Mouse (Mus musculus): ENCODE measurements around the gene Pbx1. TPM values are rescaled to one million over a fixed set of nuclear protein-coding genes. Genes with fewer than 3 reads are reported as not detected.

The Pbx1 gene
- polyA plus RNA-seq, 1 experiment, result 141 TPM

- no peak; the same call in 1 of the 2 replicates for TF ChIP-seq POLR2A (IDR thresholded peaks at IDR 0.05; ENCODE audit: borderline replicate concordance, extremely low read depth, insufficient read depth, insufficient read length, poor library complexity, severe bottlenecking)
- TF ChIP-seq CTCF (IDR thresholded peaks at IDR 0.05; ENCODE audit: borderline replicate concordance, extremely low read depth, insufficient read depth, insufficient read length), result no peak
- DNase-seq (ENCODE audit: low read depth), result peak; percentile 100
Observed at GRCm38 (mm10) chr1:168432281-168432725, 233 bp upstream of the Pbx1 start.

GRCm38 (mm10) chr1:168431711-168432231, 299 bp downstream of the Pbx1 start:
- no peak for DNase-seq (ENCODE audit: low read depth)
- TF ChIP-seq POLR2A (IDR thresholded peaks at IDR 0.05; ENCODE audit: borderline replicate concordance, extremely low read depth, insufficient read depth, insufficient read length, poor library complexity, severe bottlenecking) (peak; percentile 80; the same call in 1 of the 2 replicates), CTCF (IDR thresholded peaks at IDR 0.05; ENCODE audit: borderline replicate concordance, extremely low read depth, insufficient read depth, insufficient read length) (no peak)

- DNase-seq (ENCODE audit: low read depth), result peak; percentile 58
- TF ChIP-seq POLR2A (IDR thresholded peaks at IDR 0.05; ENCODE audit: borderline replicate concordance, extremely low read depth, insufficient read depth, insufficient read length, poor library complexity, severe bottlenecking), result no peak
- no peak for TF ChIP-seq CTCF (IDR thresholded peaks at IDR 0.05; ENCODE audit: borderline replicate concordance, extremely low read depth, insufficient read depth, insufficient read length)
Observed at GRCm38 (mm10) chr1:168430868-168431710, 981 bp downstream of the Pbx1 start.

- TF ChIP-seq CTCF (IDR thresholded peaks at IDR 0.05; ENCODE audit: borderline replicate concordance, extremely low read depth, insufficient read depth, insufficient read length) (no peak), POLR2A (IDR thresholded peaks at IDR 0.05; ENCODE audit: borderline replicate concordance, extremely low read depth, insufficient read depth, insufficient read length, poor library complexity, severe bottlenecking) (no peak)
- DNase-seq (ENCODE audit: low read depth), result no peak
Observed at GRCm38 (mm10) chr1:168429856-168430644, 2.0 kb downstream of the Pbx1 start.

- TF ChIP-seq POLR2A (IDR thresholded peaks at IDR 0.05; ENCODE audit: borderline replicate concordance, extremely low read depth, insufficient read depth, insufficient read length, poor library complexity, severe bottlenecking), result no peak
- TF ChIP-seq CTCF (IDR thresholded peaks at IDR 0.05; ENCODE audit: borderline replicate concordance, extremely low read depth, insufficient read depth, insufficient read length), result no peak
- DNase-seq (ENCODE audit: low read depth), result peak; percentile 84
Observed at GRCm38 (mm10) chr1:168429406-168429805, 2.7 kb downstream of the Pbx1 start.

- peak; percentile 79 for DNase-seq (ENCODE audit: low read depth)
Observed at GRCm38 (mm10) chr1:168428255-168428654, 3.8 kb downstream of the Pbx1 start.

GRCm38 (mm10) chr1:168427596-168427995, 4.5 kb downstream of the Pbx1 start:
- TF ChIP-seq POLR2A (IDR thresholded peaks at IDR 0.05; ENCODE audit: borderline replicate concordance, extremely low read depth, insufficient read depth, insufficient read length, poor library complexity, severe bottlenecking), result no peak
- no peak for TF ChIP-seq CTCF (IDR thresholded peaks at IDR 0.05; ENCODE audit: borderline replicate concordance, extremely low read depth, insufficient read depth, insufficient read length)
- DNase-seq (ENCODE audit: low read depth), result peak; percentile 79

More at GRCm38 (mm10) chr1:168428255-168428654, 3.8 kb downstream of the Pbx1 start:
- TF ChIP-seq POLR2A (IDR thresholded peaks at IDR 0.05; ENCODE audit: borderline replicate concordance, extremely low read depth, insufficient read depth, insufficient read length, poor library complexity, severe bottlenecking) (no peak), CTCF (IDR thresholded peaks at IDR 0.05; ENCODE audit: borderline replicate concordance, extremely low read depth, insufficient read depth, insufficient read length) (no peak)

GRCm38 (mm10) chr1:168426900-168427299, 5.2 kb downstream of the Pbx1 start:
- no peak for TF ChIP-seq POLR2A (IDR thresholded peaks at IDR 0.05; ENCODE audit: borderline replicate concordance, extremely low read depth, insufficient read depth, insufficient read length, poor library complexity, severe bottlenecking)
- TF ChIP-seq CTCF (IDR thresholded peaks at IDR 0.05; ENCODE audit: borderline replicate concordance, extremely low read depth, insufficient read depth, insufficient read length), result no peak
- peak; percentile 63 for DNase-seq (ENCODE audit: low read depth)

GRCm38 (mm10) chr1:168426281-168426680, 5.8 kb downstream of the Pbx1 start:
- DNase-seq (ENCODE audit: low read depth), result no peak
- TF ChIP-seq CTCF (IDR thresholded peaks at IDR 0.05; ENCODE audit: borderline replicate concordance, extremely low read depth, insufficient read depth, insufficient read length), result no peak
- no peak for TF ChIP-seq POLR2A (IDR thresholded peaks at IDR 0.05; ENCODE audit: borderline replicate concordance, extremely low read depth, insufficient read depth, insufficient read length, poor library complexity, severe bottlenecking)

- no peak for TF ChIP-seq CTCF (IDR thresholded peaks at IDR 0.05; ENCODE audit: borderline replicate concordance, extremely low read depth, insufficient read depth, insufficient read length)
- DNase-seq (ENCODE audit: low read depth), result no peak
Observed at GRCm38 (mm10) chr1:168425017-168425705, 6.9 kb downstream of the Pbx1 start.

All from brain, embryonic 14.5 days (tissue).